Mouse (Mus musculus): ENCODE measurements at regions not wholly inside any gene's neighbourhood (a gene's known extent, or its start where the extent isn't known, plus 50 kb on each side); places are given as distances from the start of the nearest gene placed in this dataset.

DNA sequence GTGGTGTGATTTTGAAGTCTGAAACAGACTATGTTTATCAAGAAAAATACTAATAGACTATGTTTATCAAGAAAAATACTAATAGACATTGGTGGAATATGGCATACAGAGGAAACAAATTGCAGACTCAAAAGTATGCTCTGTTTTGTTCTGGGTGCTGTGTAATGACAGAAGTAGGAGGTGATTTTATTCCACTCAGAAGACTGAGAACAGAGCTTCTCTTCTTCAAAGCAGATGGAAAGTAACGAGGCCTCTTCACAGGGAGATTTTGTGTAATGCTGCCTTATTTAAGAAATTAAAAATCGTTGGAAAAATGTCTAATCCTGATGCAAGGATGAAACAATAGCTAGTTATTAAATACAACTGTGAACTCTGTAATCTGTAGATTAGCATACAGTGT, 691.7 kb downstream of the 5730522E02Rik start:
- Histone ChIP-seq H3K27me3 (ENCODE audit: control insufficient read depth, insufficient read depth, low read length) (no peaks in the 10 kb centered on the region), H3K4me3 (ENCODE audit: insufficient read depth in 1 of 2, low read depth in 2 of 2, low read length in 2 of 2) (no peak overlapping the region), H3K9me3 (ENCODE audit: control insufficient read depth, low read length) (no peaks in the 10 kb centered on the region), H3K27ac (no peak overlapping the region), H3K4me1 (replicated peaks; ENCODE audit: control insufficient read depth in 2 of 2, insufficient read depth in 2 of 2, low read length in 1 of 2) (no peaks in the 10 kb centered on the region), H3K9ac (replicated peaks) (no peak overlapping the region), H3K36me3 (replicated peaks; ENCODE audit: control insufficient read depth, insufficient read depth, low read depth) (no peaks in the 10 kb centered on the region), H3K4me2 (ENCODE audit: low read depth) (no peak overlapping the region)
- DNase-seq (ENCODE audit: low read depth in 3 of 3, low spot score in 3 of 3) (no peak), ATAC-seq (ENCODE audit: insufficient read depth) (no peak)
- TF ChIP-seq CTCF (IDR thresholded peaks at IDR 0.05; ENCODE audit: low read depth): no peak
- no peak for TF ChIP-seq EP300 (IDR thresholded peaks at IDR 0.05; ENCODE audit: low read depth)
- WGBS (ENCODE audit: insufficient replicate concordance): 35% methylated on average over 2 of the region's 2 CpGs

DNA sequence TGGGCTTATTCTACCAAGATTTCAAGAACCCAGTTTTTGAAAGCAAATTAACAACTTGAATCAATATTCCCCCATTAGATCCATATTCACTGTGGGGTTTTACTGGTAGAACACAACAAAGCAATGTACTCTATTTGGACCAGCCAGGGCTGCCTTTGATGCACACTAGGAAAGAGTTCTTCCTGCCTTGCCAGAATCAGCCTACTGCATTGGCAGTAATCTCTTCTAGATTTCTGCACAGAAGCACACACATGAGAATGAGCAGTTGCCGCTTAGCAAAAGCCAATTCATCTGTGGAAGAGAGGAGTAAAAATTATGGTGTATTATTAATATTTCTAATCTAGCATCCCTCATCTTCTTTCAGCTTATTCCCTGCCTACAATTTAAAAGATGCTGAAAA, 692.4 kb downstream of the 5730522E02Rik start:
- Histone ChIP-seq H3K4me1 (replicated peaks; ENCODE audit: control insufficient read depth in 2 of 2, insufficient read depth in 2 of 2, low read length in 1 of 2) (no peaks in the 10 kb centered on the region), H3K9me3 (ENCODE audit: control insufficient read depth, low read length) (no peaks in the 10 kb centered on the region), H3K27ac (no peak overlapping the region), H3K27me3 (ENCODE audit: control insufficient read depth, insufficient read depth, low read length) (no peaks in the 10 kb centered on the region), H3K36me3 (replicated peaks; ENCODE audit: control insufficient read depth, insufficient read depth, low read depth) (no peaks in the 10 kb centered on the region), H3K4me3 (ENCODE audit: insufficient read depth in 1 of 2, low read depth in 2 of 2, low read length in 2 of 2) (no peak overlapping the region), H3K4me2 (ENCODE audit: low read depth) (no peak overlapping the region), H3K9ac (replicated peaks) (no peak overlapping the region)
- DNase-seq (ENCODE audit: low read depth in 3 of 3, low spot score in 3 of 3) (no peak), ATAC-seq (ENCODE audit: insufficient read depth) (no peak)
- TF ChIP-seq EP300 (IDR thresholded peaks at IDR 0.05; ENCODE audit: low read depth) (no peak), CTCF (IDR thresholded peaks at IDR 0.05; ENCODE audit: low read depth) (no peak)
- 66% methylated on average over 1 of the region's 1 CpGs for WGBS (ENCODE audit: insufficient replicate concordance)

DNA sequence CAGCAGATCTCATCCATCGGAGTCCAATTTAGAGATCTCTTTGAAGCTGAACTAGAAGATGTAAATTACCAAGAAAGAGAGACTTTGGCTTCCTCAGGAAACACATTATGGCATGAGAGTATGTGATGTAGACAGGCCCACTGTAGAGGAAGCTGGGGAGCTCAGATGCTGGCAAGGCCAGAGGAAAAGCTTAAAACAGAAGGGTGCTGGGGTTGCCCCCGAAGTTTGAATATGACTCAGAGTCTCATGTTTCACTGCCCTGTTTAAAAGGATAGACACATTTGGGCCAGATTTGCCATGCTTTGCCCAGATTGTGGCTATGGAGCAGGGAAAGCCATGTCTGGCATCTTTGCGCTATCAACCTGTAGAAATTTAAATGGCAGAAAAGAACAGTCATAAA, 705.1 kb downstream of the 5730522E02Rik start:
- H3K36me3 ChIP-seq (replicated peaks; ENCODE audit: control insufficient read depth, insufficient read depth, low read depth): no peaks in the 10 kb centered on the region
- 62% methylated on average over 3 of the region's 3 CpGs for WGBS (ENCODE audit: insufficient replicate concordance)
- TF ChIP-seq EP300 (IDR thresholded peaks at IDR 0.05; ENCODE audit: low read depth) (no peak), CTCF (IDR thresholded peaks at IDR 0.05; ENCODE audit: low read depth) (no peak)
- no peak for DNase-seq (ENCODE audit: low read depth in 3 of 3, low spot score in 3 of 3)
- no peaks in the 10 kb centered on the region for H3K4me1 ChIP-seq (replicated peaks; ENCODE audit: control insufficient read depth in 2 of 2, insufficient read depth in 2 of 2, low read length in 1 of 2)
- H3K27ac ChIP-seq: no peak overlapping the region
- no peak overlapping the region for H3K4me3 ChIP-seq (ENCODE audit: insufficient read depth in 1 of 2, low read depth in 2 of 2, low read length in 2 of 2)
- H3K27me3 ChIP-seq (ENCODE audit: control insufficient read depth, insufficient read depth, low read length): no peaks in the 10 kb centered on the region
- H3K4me2 ChIP-seq (ENCODE audit: low read depth): no peak overlapping the region
- no peaks in the 10 kb centered on the region for H3K9me3 ChIP-seq (ENCODE audit: control insufficient read depth, low read length)
- no peak for ATAC-seq (ENCODE audit: insufficient read depth)
- H3K9ac ChIP-seq (replicated peaks): no peak overlapping the region

DNA sequence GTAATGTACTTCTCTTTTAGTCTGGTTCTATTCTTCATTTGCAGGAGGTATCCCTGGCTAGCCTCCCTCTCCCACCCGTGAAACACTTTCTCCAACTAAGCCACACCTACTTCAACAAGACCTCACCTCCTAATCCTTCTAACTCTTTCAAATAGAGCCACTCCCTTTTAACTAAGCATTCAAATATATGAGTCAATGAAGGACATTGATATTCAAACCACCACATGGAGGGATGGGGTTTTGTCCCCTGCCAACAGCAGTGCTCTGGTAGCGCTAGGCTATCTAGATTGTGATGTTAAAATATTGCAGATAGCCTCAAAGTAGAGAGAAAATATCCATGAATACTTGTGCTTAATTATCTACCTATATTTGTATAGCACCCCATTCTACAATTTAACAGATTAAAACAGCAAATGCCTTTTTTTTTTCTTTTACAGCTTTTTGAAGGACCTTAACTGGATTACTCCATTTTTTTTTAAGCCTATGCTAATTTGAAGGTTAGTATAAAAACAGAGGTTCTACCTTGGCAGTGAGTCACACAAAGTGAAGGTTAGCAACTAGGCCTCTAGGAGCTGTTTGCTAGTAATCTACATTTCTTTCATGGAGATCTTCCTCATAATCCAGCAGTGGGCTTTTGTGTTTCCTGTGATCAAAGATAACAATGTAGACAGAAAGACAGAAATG, 736.7 kb downstream of the 5730522E02Rik start:
- WGBS (ENCODE audit: insufficient replicate concordance): 29% methylated on average over 2 of the region's 2 CpGs
- no peaks in the 10 kb centered on the region for H3K27me3 ChIP-seq (ENCODE audit: control insufficient read depth, insufficient read depth, low read length)
- no peak overlapping the region for H3K4me2 ChIP-seq (ENCODE audit: low read depth)
- no peaks in the 10 kb centered on the region for H3K36me3 ChIP-seq (replicated peaks; ENCODE audit: control insufficient read depth, insufficient read depth, low read depth)
- ATAC-seq (ENCODE audit: insufficient read depth): no peak
- H3K9me3 ChIP-seq (ENCODE audit: control insufficient read depth, low read length): no peaks in the 10 kb centered on the region
- H3K4me1 ChIP-seq (replicated peaks; ENCODE audit: control insufficient read depth in 2 of 2, insufficient read depth in 2 of 2, low read length in 1 of 2): no peaks in the 10 kb centered on the region
- no peak overlapping the region for H3K4me3 ChIP-seq (ENCODE audit: insufficient read depth in 1 of 2, low read depth in 2 of 2, low read length in 2 of 2)
- TF ChIP-seq CTCF (IDR thresholded peaks at IDR 0.05; ENCODE audit: low read depth) (no peak), EP300 (IDR thresholded peaks at IDR 0.05; ENCODE audit: low read depth) (no peak)
- no peak for DNase-seq (ENCODE audit: low read depth in 3 of 3, low spot score in 3 of 3)
- no peak overlapping the region for H3K27ac ChIP-seq
- H3K9ac ChIP-seq (replicated peaks): no peak overlapping the region

GRCm38 (mm10) chr11:25469819-25470218, 740.7 kb downstream of the 5730522E02Rik start:
- H3K27me3 ChIP-seq (ENCODE audit: control insufficient read depth, insufficient read depth, low read length): no peaks in the 10 kb centered on the region
- H3K4me1 ChIP-seq (replicated peaks; ENCODE audit: control insufficient read depth in 2 of 2, insufficient read depth in 2 of 2, low read length in 1 of 2): no peaks in the 10 kb centered on the region
- no peaks in the 10 kb centered on the region for H3K36me3 ChIP-seq (replicated peaks; ENCODE audit: control insufficient read depth, insufficient read depth, low read depth)
- no peak overlapping the region for H3K27ac ChIP-seq
- no peak overlapping the region for H3K4me2 ChIP-seq (ENCODE audit: low read depth)
- no peaks in the 10 kb centered on the region for H3K9me3 ChIP-seq (ENCODE audit: control insufficient read depth, low read length)
- no peak overlapping the region for H3K4me3 ChIP-seq (ENCODE audit: insufficient read depth in 1 of 2, low read depth in 2 of 2, low read length in 2 of 2)
- ATAC-seq (ENCODE audit: insufficient read depth): no peak
- DNase-seq (ENCODE audit: low read depth in 3 of 3, low spot score in 3 of 3): no peak
- no peak overlapping the region for H3K9ac ChIP-seq (replicated peaks)
- WGBS (ENCODE audit: insufficient replicate concordance): 64% methylated on average over 6 of the region's 6 CpGs
- no peak for TF ChIP-seq CTCF (IDR thresholded peaks at IDR 0.05; ENCODE audit: low read depth)
- TF ChIP-seq EP300 (IDR thresholded peaks at IDR 0.05; ENCODE audit: low read depth): no peak

All from liver, embryonic 14.5 days (tissue).